Mouse (Mus musculus): ENCODE data around the gene Npr3. TPM values are rescaled to one million over a fixed set of nuclear protein-coding genes. Genes with fewer than 3 reads are reported as not detected.
"Not testable (repeated sequence)": the region's sequence is repeated elsewhere in the genome, so short reads cannot be mapped to it uniquely, and the experiment has no call there.

Gene Npr3
- polyA plus RNA-seq, 1 experiment from 2014 or later, result 6.3 TPM

GRCm38 (mm10) chr15:11835913-11836312, 71.2 kb downstream of the Npr3 start:
- no peak overlapping the region for H3K4me3 ChIP-seq
- 34% methylated on average over 1 of the region's 1 CpGs for WGBS
- ATAC-seq (ENCODE audit: insufficient number of reproducible peaks, insufficient read depth, low FRiP score, low TSS enrichment), result no peak
- H3K27me3 ChIP-seq, result no peaks in the 10 kb centered on the region
- H3K4me1 ChIP-seq, result peaks cover 11% of the 10 kb centered on the region; the same call in 1 of the 2 replicates
- no peaks in the 10 kb centered on the region for H3K36me3 ChIP-seq
- H3K9me3 ChIP-seq, result no peaks in the 10 kb centered on the region
- no peak overlapping the region for H3K27ac ChIP-seq
- no peak overlapping the region for H3K4me2 ChIP-seq (replicated peaks)
- no peak overlapping the region for H3K9ac ChIP-seq

GRCm38 (mm10) chr15:11822347-11822746, 84.7 kb downstream of the Npr3 start:
- H3K27ac ChIP-seq; H3K4me2 ChIP-seq (replicated peaks); ATAC-seq (ENCODE audit: insufficient number of reproducible peaks, insufficient read depth, low FRiP score, low TSS enrichment): not testable (repeated sequence)

GRCm38 (mm10) chr15:11815551-11815950, 91.5 kb downstream of the Npr3 start:
- no peak overlapping the region for H3K9ac ChIP-seq
- H3K36me3 ChIP-seq, result no peaks in the 10 kb centered on the region
- ATAC-seq (ENCODE audit: insufficient number of reproducible peaks, insufficient read depth, low FRiP score, low TSS enrichment), result no peak
- no peak overlapping the region for H3K27ac ChIP-seq
- no peaks in the 10 kb centered on the region for H3K9me3 ChIP-seq
- no peaks in the 10 kb centered on the region for H3K27me3 ChIP-seq
- no peak overlapping the region for H3K4me2 ChIP-seq (replicated peaks)
- H3K4me3 ChIP-seq, result no peak overlapping the region
- H3K4me1 ChIP-seq, result no peaks in the 10 kb centered on the region
- WGBS, result 68% methylated on average over 4 of the region's 4 CpGs

More at GRCm38 (mm10) chr15:11822347-11822746, 84.7 kb downstream of the Npr3 start:
- 85% methylated on average over 6 of the region's 6 CpGs for WGBS
- H3K4me3 ChIP-seq, H3K36me3 ChIP-seq, H3K9me3 ChIP-seq, H3K4me1 ChIP-seq, H3K9ac ChIP-seq, H3K27me3 ChIP-seq: not testable (repeated sequence)

GRCm38 (mm10) chr15:11803576-11803975, 103.5 kb downstream of the Npr3 start:
- 75% methylated on average over 4 of the region's 4 CpGs for WGBS
- no peak for ATAC-seq (ENCODE audit: insufficient number of reproducible peaks, insufficient read depth, low FRiP score, low TSS enrichment)
- H3K9ac ChIP-seq, result no peak overlapping the region

GRCm38 (mm10) chr15:11801863-11802722, 105.0 kb downstream of the Npr3 start:
- Histone ChIP-seq H3K4me1 (peaks cover 5% of the 10 kb centered on the region), H3K27ac (no peak overlapping the region), H3K27me3 (no peaks in the 10 kb centered on the region), H3K4me2 (replicated peaks) (no peak overlapping the region), H3K9ac (no peak overlapping the region), H3K9me3 (no peaks in the 10 kb centered on the region), H3K4me3 (no peak overlapping the region), H3K36me3 (no peaks in the 10 kb centered on the region)
- WGBS, result 48% methylated on average over 13 of the region's 13 CpGs
- ATAC-seq (ENCODE audit: insufficient number of reproducible peaks, insufficient read depth, low FRiP score, low TSS enrichment), result no peak

More at GRCm38 (mm10) chr15:11803576-11803975, 103.5 kb downstream of the Npr3 start:
- Histone ChIP-seq H3K36me3 (no peaks in the 10 kb centered on the region), H3K9me3 (no peaks in the 10 kb centered on the region), H3K27ac (no peak overlapping the region), H3K4me3 (no peak overlapping the region), H3K4me2 (replicated peaks) (no peak overlapping the region), H3K27me3 (no peaks in the 10 kb centered on the region), H3K4me1 (peaks cover 5% of the 10 kb centered on the region)

GRCm38 (mm10) chr15:11794632-11795031, 112.5 kb downstream of the Npr3 start:
- Histone ChIP-seq H3K4me2 (replicated peaks) (no peak overlapping the region), H3K9me3 (no peaks in the 10 kb centered on the region), H3K36me3 (no peaks in the 10 kb centered on the region), H3K27ac (no peak overlapping the region), H3K4me3 (no peak overlapping the region), H3K27me3 (no peaks in the 10 kb centered on the region), H3K4me1 (no peaks in the 10 kb centered on the region), H3K9ac (no peak overlapping the region)
- WGBS, result 20% methylated on average over 2 of the region's 2 CpGs
- no peak for ATAC-seq (ENCODE audit: insufficient number of reproducible peaks, insufficient read depth, low FRiP score, low TSS enrichment)

Other genes starting within 250 kb of the Npr3 start
- 685 and 697 TPM in 2 replicates for gene Sub1, start 89.7 kb upstream of the Npr3 start, polyA plus RNA-seq (2016; fragmentation: Nextera tagmentation; extraction: Ambion mirVana)
- gene Zfr, start 210.5 kb upstream of the Npr3 start, polyA plus RNA-seq (2016; fragmentation: Nextera tagmentation; extraction: Ambion mirVana), result 115 and 118 TPM in 2 replicates